Mouse (Mus musculus) c-Kit-positive CD71-negative TER-119-negative erythroid progenitor cells, embryonic 14.5 days (primary cell): ENCODE results near the gene Tmem114.

ENCODE experiments used
- DNase-seq: peaks from one replicate; pipeline ENCODE4 v3.0.0-alpha.2; 2013; ENCODE audit warnings: low read depth

The Tmem114 gene

GRCm38 (mm10) chr16:8409197-8409596 is 15.7 kb downstream of the Tmem114 start:
- DNase-seq = peak; percentile 7

- DNase-seq = peak; percentile 58
Observed at GRCm38 (mm10) chr16:8406708-8407107, 18.2 kb downstream of the Tmem114 start.

GRCm38 (mm10) chr16:8402663-8403062 is 22.3 kb downstream of the Tmem114 start:
- DNase-seq = no peak

GRCm38 (mm10) chr16:8401171-8401955 is 23.6 kb downstream of the Tmem114 start:
- DNase-seq = no peak

- no peak for DNase-seq
Observed at GRCm38 (mm10) chr16:8399868-8400267, 25.1 kb downstream of the Tmem114 start.

GRCm38 (mm10) chr16:8394946-8395345 is 30.0 kb downstream of the Tmem114 start:
- no peak for DNase-seq

GRCm38 (mm10) chr16:8388491-8388890 is 36.4 kb downstream of the Tmem114 start:
- no peak for DNase-seq

- DNase-seq = no peak
Observed at GRCm38 (mm10) chr16:8386386-8386785, 38.5 kb downstream of the Tmem114 start.

- no peak for DNase-seq
Observed at GRCm38 (mm10) chr16:8385679-8386078, 39.3 kb downstream of the Tmem114 start.

- DNase-seq = no peak
Observed at GRCm38 (mm10) chr16:8384772-8385171, 40.2 kb downstream of the Tmem114 start.

GRCm38 (mm10) chr16:8383396-8383795 is 41.5 kb downstream of the Tmem114 start:
- no peak for DNase-seq

- DNase-seq = no peak
Observed at GRCm38 (mm10) chr16:8363066-8363465, 61.9 kb downstream of the Tmem114 start.
